Mouse (Mus musculus) retina, embryonic 14.5 days (tissue): Measurements from ENCODE around the gene Plppr3.

Source experiments
- DNase-seq: peaks from one replicate; pipeline ENCODE4 v3.0.0-alpha.2; 2015; ENCODE audit warnings: low spot score

Gene Plppr3

DNA sequence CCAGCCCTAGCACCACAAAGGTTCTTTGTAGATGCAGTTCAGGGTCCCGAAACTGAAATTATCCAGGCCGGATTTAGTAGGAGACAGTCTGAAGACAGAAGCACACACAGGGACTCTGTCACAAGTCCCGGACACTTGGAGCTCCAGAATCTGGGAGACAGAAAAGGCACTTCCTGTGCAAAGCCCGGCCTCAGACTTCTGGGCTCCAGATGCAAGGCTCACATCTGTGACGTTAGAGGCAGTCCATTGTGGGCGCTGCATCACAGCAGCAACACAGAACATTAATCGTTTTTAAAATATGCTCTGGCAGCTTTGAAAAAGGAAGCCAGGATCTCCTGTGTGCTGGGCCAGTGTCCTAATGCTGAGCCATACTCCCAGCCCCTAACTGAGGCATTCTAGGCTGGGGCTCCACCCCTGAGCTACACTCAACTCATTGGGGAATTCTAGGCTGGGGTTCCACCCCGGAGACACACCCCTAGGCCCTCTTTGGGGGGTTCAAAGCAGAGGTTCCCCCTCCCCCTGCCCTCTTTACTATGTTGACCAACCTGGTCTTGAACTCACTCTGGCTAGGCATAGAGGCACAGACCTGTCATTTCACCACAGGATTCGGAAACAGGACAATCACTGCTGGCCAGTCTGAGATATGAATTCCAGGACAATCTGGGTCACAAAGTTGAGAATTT, 22.2 kb downstream of the Plppr3 start:
- DNase-seq: no peak

- DNase-seq: no peak
Observed at GRCm38 (mm10) chr10:79851653-79852052, 22.8 kb downstream of the Plppr3 start.

DNA sequence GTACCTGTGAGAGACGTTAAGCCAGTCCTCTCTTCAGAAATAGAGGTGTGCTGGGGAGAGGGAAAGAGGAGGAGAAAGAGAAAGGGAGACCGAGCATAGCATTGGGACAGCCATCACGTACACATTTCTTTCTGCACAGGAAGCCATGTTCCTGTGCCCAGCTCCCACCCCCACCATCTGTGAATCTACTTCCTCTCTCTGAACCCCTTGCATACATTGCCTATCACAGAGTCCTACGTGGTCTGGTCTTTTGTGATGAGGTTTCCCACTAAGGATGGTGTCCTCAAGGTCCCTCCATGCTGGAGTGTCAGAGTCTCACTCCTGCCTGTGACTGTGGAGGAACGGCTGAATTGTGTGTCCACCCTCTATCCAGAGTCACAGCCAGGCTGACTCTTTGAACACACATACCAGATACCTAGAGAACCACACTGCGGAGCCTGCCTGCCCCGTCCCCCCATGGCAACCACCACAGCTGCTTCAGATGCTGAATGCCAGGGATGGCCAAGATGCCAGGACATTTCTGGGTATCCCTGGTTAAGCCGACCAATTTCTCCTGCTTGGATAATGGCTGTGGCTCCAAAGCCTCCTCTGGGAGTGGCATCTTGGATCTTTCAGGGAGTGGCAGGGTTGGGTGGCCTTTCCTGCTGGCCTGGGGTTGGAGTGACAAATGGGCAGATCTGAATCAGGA, 24.3 kb downstream of the Plppr3 start:
- no peak for DNase-seq

- DNase-seq: no peak
Observed at GRCm38 (mm10) chr10:79846553-79846952, 27.9 kb downstream of the Plppr3 start.

- DNase-seq: no peak
Observed at GRCm38 (mm10) chr10:79843476-79843875, 31.0 kb downstream of the Plppr3 start.

GRCm38 (mm10) chr10:79842322-79842721, 32.1 kb downstream of the Plppr3 start:
- no peak for DNase-seq

DNA sequence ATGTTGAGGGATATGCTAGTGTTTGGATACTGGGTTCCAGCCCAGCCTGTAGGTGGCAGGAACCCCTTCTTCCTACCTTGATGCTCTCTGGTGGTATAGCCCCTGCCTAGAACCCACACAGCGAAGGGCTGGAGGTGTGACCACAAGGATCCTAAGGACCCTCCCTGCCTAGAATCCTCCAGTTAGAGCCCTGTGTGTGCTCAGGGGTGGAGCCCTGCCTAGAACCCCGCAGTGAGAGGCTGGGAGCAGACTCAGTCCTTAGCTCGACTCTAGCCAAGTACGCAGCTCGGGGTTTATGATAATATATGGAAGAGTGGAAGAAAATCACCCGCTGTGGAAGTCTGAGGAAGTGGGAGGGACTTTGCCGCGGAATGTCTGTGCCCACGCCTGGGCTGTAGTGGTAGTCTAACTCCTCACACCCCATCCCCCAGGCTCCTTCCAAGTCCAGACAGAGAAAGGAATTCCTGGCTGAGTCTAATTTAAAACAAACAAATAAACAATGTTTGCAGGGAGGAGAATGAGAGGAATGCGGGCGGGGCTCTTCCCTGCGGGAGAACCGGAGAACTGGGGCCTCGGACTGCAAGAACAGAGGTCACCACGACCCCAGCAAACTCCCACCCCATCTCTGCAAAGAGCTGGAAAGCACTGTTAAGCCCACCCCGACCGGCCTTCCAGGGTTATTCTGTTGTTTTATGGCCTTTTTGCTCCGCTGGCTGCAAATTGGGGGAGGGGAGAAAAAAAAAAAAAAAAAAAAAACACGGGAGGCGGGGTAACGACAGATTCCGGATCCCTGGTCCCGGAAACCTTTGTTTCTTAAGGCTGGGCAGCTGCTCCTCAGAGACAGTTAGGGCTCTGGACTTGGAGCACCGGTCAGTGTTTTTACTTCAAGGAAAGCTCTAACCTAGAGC, 33.5 kb downstream of the Plppr3 start:
- DNase-seq: peak; percentile 65

- no peak for DNase-seq
Observed at GRCm38 (mm10) chr10:79840091-79840490, 34.3 kb downstream of the Plppr3 start.

GRCm38 (mm10) chr10:79838151-79838550, 36.3 kb downstream of the Plppr3 start:
- DNase-seq: no peak

- no peak for DNase-seq
Observed at GRCm38 (mm10) chr10:79836918-79837317, 37.5 kb downstream of the Plppr3 start.

DNA sequence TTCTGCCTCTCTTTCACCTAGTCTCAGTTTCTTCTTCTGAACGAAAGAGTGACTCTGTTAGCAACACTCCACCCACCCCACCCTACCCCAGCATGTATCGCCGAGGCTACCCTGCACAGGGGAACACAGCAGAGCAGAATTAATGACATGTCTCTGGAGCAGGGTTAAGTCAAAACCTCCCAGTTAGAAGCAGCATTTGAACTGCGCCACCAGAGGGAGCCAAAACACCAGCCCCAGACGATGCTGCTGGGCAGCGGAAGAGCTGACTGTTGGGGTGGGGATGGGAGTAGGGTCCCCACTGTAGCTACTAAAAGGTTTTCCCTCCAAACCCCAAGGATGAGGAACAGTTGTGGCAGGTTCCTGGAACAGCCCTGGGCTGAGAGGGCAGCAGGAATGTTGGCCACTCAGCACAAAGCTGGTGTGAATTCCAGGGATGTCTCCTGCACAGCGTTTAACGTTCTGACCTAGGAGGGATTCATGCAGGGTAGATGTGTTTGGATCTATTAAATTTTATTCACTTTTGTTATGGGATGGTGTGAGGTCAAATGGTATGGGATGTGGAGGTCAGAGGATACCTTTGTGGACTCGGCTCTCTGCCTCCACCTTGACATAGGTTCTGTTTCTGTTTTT, 39.5 kb downstream of the Plppr3 start:
- peak; percentile 93 for DNase-seq

- DNase-seq: no peak
Observed at GRCm38 (mm10) chr10:79832786-79833181, 41.6 kb downstream of the Plppr3 start.

DNA sequence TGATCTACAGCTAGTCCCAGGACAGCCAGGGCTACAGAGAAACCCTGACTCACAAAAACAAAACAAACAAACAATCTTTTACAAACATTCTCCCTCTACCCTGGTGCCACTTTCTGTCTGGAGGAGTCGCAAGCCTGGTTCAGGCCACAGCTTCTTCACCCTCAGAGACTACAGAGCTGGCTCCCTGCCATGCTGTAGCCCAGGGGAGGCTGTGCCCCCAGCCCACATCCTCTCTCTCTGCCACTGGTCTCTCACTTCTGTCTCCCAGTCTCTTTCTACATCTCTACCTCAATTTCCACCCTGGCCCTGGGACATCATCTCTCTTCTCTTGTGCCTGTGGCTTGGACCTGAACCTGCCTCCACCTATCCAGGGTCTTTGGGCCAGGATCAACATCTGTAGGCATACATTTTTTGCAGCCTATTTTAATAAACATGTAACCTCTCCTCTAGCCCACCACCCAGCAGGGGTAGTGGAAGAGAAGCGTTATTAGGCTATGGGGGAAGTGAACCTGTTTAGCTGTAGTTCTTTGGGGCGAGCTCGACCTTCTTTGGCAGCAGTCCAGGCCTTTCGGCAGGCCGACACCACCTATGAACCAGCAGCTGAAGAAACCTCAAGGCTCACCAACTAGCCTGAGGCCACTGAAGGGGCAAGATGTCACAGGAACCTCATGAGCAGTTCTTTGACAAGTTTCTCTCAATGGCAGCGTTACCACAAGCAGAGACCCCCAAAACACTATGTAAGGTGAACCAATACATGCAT, 42.2 kb downstream of the Plppr3 start:
- DNase-seq: no peak

- no peak for DNase-seq
Observed at GRCm38 (mm10) chr10:79831583-79831982, 42.9 kb downstream of the Plppr3 start.

DNA sequence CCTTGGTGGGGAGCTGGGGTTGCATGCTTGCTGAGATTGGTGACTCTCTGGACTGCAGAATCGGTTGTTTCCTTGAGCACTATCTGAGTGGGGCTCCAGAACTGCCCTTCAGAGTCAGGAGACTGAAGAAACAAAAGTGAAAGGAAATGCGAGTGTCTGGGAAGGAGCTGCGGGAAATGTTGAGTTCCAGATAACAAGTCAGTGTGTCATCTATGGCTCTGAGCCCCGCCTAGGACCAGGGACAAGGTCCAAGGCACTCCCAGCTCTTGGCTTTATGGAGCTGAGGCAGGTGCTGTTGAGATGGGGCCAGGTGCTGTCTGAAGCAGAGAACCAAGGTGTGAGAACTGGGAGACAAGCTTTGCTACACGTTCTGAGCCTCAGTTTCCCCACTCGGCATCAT, 50.0 kb downstream of the Plppr3 start:
- DNase-seq: no peak

DNA sequence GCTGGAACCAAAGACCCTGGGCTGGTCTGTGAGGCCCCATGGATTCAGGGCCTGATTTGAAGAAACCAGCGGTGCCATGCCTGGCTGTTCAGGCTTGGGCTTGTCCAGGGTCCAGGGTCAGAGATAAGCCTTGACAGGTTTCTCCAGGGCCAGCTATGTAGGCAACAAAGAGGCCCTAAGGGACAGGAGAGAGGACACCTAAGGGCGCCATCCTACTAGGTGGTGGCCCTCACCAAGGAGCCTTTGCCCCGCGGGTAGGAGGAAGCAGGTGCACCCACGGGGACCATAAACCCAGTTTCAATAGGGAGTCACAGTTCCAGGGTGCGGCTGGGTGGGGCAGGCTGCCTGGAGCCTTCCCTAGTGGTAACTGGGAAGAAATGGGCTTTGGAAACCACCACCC, 51.4 kb downstream of the Plppr3 start:
- no peak for DNase-seq

GRCm38 (mm10) chr10:79822372-79822771, 52.1 kb downstream of the Plppr3 start:
- DNase-seq: no peak

GRCm38 (mm10) chr10:79821731-79822130, 52.7 kb downstream of the Plppr3 start:
- no peak for DNase-seq

DNA sequence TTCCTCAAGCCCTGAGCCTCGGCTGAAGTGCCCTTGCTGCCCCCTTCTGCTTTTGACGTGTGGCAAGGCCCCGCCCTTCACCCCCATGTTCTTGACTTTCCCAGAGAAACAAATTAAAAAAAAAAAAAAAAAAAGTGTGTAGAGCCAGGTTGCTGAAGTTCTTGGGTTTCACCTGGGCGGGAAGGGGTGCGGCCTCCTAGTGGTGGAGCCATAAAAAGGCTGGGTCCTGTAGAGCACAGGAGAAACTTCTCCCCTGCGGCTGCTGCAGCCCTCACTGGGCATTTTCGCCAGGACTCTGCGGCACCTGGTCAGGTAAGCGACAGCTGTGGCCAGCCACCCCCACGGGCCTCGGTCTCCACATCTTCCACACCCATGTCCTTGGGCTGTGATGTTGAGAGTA, 53.7 kb downstream of the Plppr3 start, which contains the start of gene Misp:
TSS of gene Misp (plus strand) at position 208 of the 400 bp plus-strand sequence.
- DNase-seq: no peak

DNA sequence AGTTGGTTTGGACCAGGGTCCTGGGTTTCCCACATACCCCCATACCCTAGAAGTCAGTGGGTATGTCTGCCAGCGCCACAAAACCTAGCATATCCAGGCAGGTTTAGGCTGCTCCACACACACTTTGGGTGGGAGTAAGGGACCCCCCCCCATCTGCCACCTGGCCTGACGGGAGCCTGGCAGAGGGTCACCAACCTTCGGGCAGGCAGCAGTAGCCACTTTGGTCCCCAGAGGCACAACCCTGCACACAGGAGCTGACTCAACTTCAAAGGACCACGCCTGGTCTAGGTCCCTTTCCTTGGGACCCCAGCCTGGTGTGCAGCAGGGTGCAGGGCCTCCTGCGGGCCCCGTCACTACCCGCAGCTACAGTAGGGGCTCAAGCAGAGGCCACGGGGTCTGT, 54.2 kb downstream of the Plppr3 start:
- no peak for DNase-seq

GRCm38 (mm10) chr10:79819606-79820005, 54.8 kb downstream of the Plppr3 start:
- no peak for DNase-seq
